Mouse (Mus musculus): Measurements from ENCODE around the gene Kctd2. TPM values are rescaled to one million over a fixed set of nuclear protein-coding genes. Genes with fewer than 3 reads are reported as not detected.

Kctd2 gene
- polyA plus RNA-seq, 1 experiment from 2014 or later: 18.3 TPM

DNA sequence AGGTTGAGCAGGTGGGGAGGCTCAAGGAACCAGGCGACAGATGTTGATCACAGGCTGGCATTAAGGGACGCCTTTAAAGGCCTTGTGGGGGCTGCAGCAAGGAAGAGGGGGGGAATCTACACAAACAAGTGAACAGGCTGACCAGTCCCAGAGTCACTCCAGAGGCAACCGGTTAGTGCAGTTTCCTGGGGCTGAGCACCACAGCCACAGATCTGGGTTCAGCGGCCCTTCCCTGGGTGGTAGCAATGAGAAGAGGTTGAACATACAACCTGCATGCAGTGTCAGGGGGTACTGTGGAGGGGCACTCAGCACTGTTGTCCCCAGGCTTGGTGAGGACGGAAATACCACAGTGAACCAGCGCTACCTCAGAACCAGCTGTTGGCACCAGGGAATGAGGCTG is 13.4 kb downstream of the Kctd2 start:
- 84% methylated on average over 6 of the region's 6 CpGs for WGBS
- Histone ChIP-seq H3K36me3 (peaks cover 48% of the 10 kb centered on the region), H3K27ac (no peak overlapping the region), H3K4me3 (no peak overlapping the region), H3K9me3 (replicated peaks) (no peaks in the 10 kb centered on the region), H3K4me1 (peaks cover 19% of the 10 kb centered on the region), H3K27me3 (ENCODE audit: low read depth, poor library complexity, severe bottlenecking) (no peaks in the 10 kb centered on the region)
- no peak for DNase-seq (ENCODE audit: low spot score)

DNA sequence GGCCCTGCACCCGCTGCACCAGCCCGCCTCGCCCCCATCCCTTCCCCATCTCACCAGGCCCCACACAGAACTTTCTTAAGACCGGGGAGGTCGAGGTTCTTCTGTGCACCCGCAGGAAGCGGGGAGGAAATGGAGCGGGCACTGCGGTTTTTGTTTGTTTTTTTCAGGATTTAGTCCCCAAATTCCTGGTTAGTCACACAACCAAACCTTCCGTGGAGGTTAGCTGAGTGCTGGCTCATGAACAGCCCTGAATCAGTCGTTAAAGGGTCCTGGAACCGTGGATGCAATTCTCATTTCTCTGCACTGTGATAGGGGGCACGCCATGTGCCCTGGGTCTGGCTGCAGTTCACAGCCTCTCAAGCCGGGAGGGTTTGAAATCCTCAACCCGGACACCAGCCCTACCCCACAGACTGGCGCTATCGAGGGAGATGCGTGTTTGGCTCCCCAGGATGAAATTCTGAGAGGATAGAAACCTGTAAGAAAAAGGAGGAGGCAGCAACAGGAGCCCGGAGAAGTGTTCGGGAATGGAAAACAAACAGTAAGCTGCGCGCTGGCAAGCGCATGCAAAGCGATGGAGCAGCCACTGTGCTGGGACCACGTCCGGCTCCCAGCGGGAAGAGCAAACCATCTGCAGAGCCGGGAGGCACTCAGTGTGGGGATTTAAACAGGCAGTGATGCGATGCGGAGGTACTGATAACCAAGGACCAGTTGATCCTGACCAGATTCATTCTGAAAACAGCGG is 15.8 kb downstream of the Kctd2 start:
- Histone ChIP-seq H3K36me3 (peaks cover 24% of the 10 kb centered on the region), H3K4me1 (peaks cover 19% of the 10 kb centered on the region), H3K27me3 (ENCODE audit: low read depth, poor library complexity, severe bottlenecking) (no peaks in the 10 kb centered on the region), H3K27ac (peak overlapping the region; percentile 86), H3K4me3 (peak overlapping the region; percentile 51), H3K9me3 (replicated peaks) (no peaks in the 10 kb centered on the region)
- DNase-seq (ENCODE audit: low spot score): peak; percentile 74
- 5% methylated on average over 31 of the region's 31 CpGs for WGBS

DNA sequence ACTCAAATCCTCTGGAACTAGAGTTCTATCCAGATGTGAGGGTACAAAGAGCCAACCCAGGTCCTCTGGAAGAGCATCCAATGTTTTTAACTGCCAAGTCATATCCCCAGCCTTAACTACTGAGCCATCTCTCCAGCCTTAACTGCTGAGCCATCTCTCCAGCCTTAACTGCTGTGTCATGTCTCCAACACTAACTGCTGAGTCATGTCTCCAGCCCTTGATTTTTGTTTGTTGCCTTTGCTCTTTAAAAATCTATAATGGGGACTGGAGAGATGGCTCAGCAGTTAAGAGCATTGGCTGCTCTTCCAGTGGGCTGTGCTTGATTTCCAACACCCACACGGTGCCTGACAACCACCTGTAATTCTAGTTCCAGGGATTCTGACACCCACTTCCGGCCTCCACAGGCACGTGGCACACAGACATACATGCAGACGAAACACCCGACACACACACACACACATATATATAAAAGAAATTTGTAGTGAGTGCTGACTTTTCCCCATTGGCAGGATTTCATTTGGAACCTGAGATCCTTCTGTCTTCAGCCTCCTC is 17.7 kb downstream of the Kctd2 start:
- peaks cover 23% of the 10 kb centered on the region for H3K4me1 ChIP-seq
- no peaks in the 10 kb centered on the region for H3K27me3 ChIP-seq (ENCODE audit: low read depth, poor library complexity, severe bottlenecking)
- WGBS: 84% methylated on average over 5 of the region's 5 CpGs
- no peak for DNase-seq (ENCODE audit: low spot score)
- H3K9me3 ChIP-seq (replicated peaks): no peaks in the 10 kb centered on the region
- H3K27ac ChIP-seq: no peak overlapping the region
- H3K4me3 ChIP-seq: no peak overlapping the region
- H3K36me3 ChIP-seq: peaks cover 5% of the 10 kb centered on the region

DNA sequence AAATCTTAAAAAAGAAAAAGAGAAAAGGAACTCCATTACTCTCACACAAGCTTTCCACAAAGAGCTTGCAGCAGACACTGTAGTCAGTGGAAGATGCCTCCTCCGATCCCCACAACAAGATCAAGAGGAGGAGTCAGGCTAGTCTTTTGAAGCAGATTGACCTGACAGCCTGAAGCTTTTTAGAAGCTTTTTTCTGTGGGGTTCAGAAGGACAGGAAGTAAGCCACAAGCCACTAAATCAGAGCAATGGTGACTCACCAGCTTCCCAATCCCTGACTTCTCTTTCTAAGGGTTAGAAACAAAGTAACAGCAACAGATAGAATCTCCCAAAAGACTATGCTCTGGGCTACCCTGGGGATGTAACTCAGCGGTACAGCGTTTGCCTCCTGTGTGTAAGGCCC is 19.4 kb downstream of the Kctd2 start:
- Histone ChIP-seq H3K4me3 (no peak overlapping the region), H3K9me3 (replicated peaks) (no peaks in the 10 kb centered on the region), H3K27me3 (ENCODE audit: low read depth, poor library complexity, severe bottlenecking) (no peaks in the 10 kb centered on the region), H3K4me1 (peaks cover 23% of the 10 kb centered on the region), H3K36me3 (no peaks in the 10 kb centered on the region), H3K27ac (no peak overlapping the region)
- no peak for DNase-seq (ENCODE audit: low spot score)
- 81% methylated on average over 3 of the region's 3 CpGs for WGBS

DNA sequence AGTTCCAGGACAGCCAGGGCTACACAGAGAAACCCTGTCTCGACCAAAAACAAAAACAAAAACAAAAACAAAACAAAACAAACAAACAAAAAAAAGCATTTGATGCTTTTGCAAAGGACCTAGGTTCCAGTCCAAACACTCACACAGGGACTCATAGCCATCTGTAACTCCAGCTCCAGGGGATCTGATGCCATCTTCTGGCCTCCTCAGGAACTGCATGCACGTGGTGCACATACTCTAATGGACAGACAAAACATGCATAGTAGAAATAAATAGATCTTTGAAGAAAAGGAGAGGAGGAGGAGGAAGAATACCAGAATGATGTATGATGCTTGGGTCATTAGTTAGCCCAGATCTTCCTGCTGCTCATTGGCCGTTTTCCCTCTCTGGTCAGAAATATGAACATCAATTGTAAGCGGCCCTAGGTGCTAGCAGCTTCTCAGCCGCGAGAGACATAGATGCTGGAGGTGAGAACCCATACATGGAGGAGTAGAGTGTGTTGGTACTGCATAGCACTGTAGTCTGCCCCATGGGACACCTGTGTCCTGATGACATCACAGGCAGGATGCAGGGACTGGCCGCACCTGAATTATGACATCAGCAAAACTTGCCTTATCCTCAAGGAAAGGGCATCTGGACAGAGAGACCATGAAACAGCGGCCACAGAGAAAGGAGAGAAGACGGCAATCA is 20.1 kb downstream of the Kctd2 start, which contains the start of gene Trim80:
TSS of gene Trim80 (plus strand) at position 640 of the 690 bp plus-strand sequence.
- H3K9me3 ChIP-seq (replicated peaks): no peaks in the 10 kb centered on the region
- WGBS: 93% methylated on average over 9 of the region's 9 CpGs
- no peaks in the 10 kb centered on the region for H3K36me3 ChIP-seq
- no peaks in the 10 kb centered on the region for H3K27me3 ChIP-seq (ENCODE audit: low read depth, poor library complexity, severe bottlenecking)
- H3K4me1 ChIP-seq: peaks cover 21% of the 10 kb centered on the region
- H3K27ac ChIP-seq: no peak within 1 kb of the TSS
- no peak within 1 kb of the TSS for H3K4me3 ChIP-seq
- DNase-seq (ENCODE audit: low spot score): no peak

DNA sequence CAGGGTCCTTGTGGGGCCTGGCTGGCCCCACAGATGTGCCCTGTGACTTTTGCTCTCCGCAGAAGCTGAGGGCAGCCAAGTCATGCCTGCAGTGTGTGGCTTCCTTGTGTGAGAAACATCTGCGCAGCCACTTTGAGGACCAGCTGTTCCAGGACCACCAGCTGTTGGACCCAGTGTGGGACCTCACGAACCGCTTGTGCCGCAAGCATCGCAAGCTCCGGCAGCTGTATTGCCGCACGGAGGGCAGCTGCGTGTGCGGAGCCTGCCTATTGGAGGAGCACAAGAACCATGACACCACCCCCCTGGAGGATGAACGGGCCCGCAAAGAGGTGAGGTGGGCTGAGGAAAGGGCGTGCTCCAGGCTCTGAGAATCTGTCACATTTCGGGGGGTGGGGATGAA is 21.5 kb downstream of the Kctd2 start:
- Histone ChIP-seq H3K27me3 (ENCODE audit: low read depth, poor library complexity, severe bottlenecking) (no peaks in the 10 kb centered on the region), H3K4me1 (peaks cover 9% of the 10 kb centered on the region), H3K9me3 (replicated peaks) (no peaks in the 10 kb centered on the region), H3K36me3 (no peaks in the 10 kb centered on the region), H3K4me3 (no peak overlapping the region), H3K27ac (no peak overlapping the region)
- no peak for DNase-seq (ENCODE audit: low spot score)
- 50% methylated on average over 15 of the region's 15 CpGs for WGBS

DNA sequence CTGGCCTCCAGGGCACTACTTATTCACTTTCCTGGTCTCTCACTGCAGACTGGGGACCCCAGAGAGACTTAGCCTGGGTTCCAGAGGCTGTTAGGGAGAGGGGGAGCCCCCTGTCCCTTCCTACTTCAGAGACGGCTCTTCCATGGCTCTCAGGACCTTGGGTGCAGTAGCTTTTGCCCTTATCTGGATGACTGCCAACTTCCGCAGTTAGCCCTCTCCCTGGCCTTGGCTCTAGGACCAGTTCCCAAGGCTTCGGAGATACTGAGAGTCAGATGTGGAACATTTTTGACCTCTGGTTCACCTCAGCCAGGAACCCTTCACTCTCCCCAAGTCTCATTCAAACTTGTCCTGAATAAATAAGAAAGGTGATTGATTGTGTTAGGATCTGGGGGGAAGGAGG is 27.0 kb downstream of the Kctd2 start:
- 84% methylated on average over 3 of the region's 3 CpGs for WGBS
- H3K4me3 ChIP-seq: no peak overlapping the region
- peak overlapping the region; percentile 50; the same call in 1 of the 2 replicates for H3K27ac ChIP-seq

DNA sequence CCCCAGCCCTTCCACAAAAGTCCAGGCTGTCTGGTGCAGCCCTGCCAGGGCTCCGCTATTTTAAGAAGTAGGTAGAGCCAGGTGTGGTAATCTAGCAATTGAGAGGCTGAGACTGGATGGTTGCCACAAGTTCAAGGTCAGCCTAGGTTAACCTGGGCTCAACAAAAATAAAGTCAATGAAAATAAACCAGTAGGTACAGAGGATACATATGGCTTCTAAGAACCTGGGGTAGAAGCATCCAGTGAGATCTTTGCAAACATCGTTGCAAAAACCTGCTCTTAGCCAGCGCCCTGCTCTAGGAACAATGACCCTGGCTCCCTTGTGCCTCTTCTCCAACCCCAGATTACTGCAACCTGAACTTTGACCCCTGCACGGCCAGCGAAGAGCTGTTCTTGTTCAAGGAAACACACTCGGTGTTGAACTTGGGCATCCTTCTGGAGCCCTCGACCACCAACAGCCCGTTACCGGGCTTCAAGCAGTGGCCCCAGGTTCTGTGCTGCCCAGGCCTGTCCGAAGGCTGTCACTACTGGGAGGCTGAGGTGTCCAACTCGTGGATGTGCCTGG is 27.5 kb downstream of the Kctd2 start:
- Histone ChIP-seq H3K27ac (no peak overlapping the region), H3K36me3 (no peaks in the 10 kb centered on the region), H3K27me3 (ENCODE audit: low read depth, poor library complexity, severe bottlenecking) (no peaks in the 10 kb centered on the region), H3K4me1 (peaks cover 29% of the 10 kb centered on the region), H3K9me3 (replicated peaks) (no peaks in the 10 kb centered on the region), H3K4me3 (no peak overlapping the region)
- 85% methylated on average over 11 of the region's 11 CpGs for WGBS
- DNase-seq (ENCODE audit: low spot score): no peak

More for the DNA sequence above, 27.0 kb downstream of the Kctd2 start:
- Histone ChIP-seq H3K9me3 (replicated peaks) (no peaks in the 10 kb centered on the region), H3K27me3 (ENCODE audit: low read depth, poor library complexity, severe bottlenecking) (no peaks in the 10 kb centered on the region), H3K4me1 (peaks cover 29% of the 10 kb centered on the region), H3K36me3 (no peaks in the 10 kb centered on the region)
- DNase-seq (ENCODE audit: low spot score): no peak

DNA sequence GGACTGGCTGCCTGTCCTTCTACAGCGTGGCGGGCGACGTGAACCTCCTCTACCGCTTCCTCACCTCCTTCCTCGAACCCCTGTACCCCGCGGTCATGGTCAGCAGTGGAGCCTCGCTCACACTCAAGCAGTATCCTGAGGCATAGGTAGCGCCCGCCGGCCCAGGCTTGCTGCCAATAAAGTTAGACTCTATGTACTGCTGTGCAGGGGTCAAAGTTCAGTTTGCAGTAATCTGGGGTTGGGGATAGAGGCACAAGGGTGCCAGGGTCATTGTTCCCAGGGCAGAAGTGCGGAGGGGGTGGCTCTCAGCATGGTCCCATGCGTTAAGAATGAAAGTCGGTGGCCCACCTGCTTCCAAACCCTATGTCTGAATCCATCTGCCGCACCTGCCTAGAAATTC is 28.1 kb downstream of the Kctd2 start:
- H3K4me1 ChIP-seq: peaks cover 29% of the 10 kb centered on the region
- H3K36me3 ChIP-seq: no peaks in the 10 kb centered on the region
- H3K27me3 ChIP-seq (ENCODE audit: low read depth, poor library complexity, severe bottlenecking): no peaks in the 10 kb centered on the region
- DNase-seq (ENCODE audit: low spot score): no peak
- WGBS: 82% methylated on average over 16 of the region's 16 CpGs
- no peak overlapping the region for H3K4me3 ChIP-seq
- no peak overlapping the region for H3K27ac ChIP-seq
- H3K9me3 ChIP-seq (replicated peaks): no peaks in the 10 kb centered on the region

DNA sequence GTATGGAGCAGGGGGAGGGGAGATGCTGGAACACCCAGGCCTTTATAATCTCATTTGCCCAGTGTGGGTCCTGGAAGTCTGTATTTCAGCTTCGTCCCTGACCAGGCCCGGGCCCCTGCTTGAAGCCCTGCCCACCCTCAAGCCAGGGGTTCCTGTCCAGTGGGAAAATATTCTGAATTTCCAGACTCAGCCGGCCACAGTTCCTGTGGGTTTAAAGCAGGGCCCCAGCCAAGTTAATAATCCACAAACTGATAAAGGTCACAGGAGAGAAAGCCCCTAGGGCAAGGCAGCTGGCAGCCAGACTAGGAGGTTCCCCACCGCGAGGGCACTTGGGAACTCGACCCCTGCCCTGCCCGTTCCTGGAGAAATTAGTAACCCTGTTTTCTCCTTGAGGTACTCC is 29.1 kb downstream of the Kctd2 start:
- no peaks in the 10 kb centered on the region for H3K27me3 ChIP-seq (ENCODE audit: low read depth, poor library complexity, severe bottlenecking)
- H3K9me3 ChIP-seq (replicated peaks): no peaks in the 10 kb centered on the region
- no peak for DNase-seq (ENCODE audit: low spot score)
- 0 out of 2 replicates have a peak overlapping the region, but pooled peaks have one; percentile 16 for H3K27ac ChIP-seq
- H3K4me3 ChIP-seq: no peak overlapping the region
- H3K36me3 ChIP-seq: no peaks in the 10 kb centered on the region
- peaks cover 29% of the 10 kb centered on the region for H3K4me1 ChIP-seq
- WGBS: 50% methylated on average over 7 of the region's 7 CpGs

DNA sequence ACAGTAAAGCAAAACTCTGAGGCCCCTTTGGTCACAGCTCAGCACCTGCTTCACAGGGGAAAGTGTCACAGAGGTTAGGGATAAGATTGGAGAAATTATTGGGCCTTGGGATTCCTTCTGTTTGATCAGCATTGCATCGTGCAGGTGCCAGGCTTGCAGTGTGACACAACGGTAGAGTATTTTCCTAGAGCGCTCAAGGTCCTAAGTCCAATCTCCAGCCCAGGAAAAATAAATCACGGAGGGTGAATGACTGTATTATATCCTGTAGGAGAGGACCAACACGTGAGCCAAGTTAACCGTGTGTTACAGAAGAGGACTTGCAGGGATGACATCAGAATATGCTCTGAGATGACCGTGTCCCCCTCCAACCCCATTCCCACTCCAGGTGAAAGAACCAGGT is 30.2 kb downstream of the Kctd2 start:
- Histone ChIP-seq H3K4me1 (peaks cover 29% of the 10 kb centered on the region), H3K27me3 (ENCODE audit: low read depth, poor library complexity, severe bottlenecking) (no peaks in the 10 kb centered on the region), H3K4me3 (no peak overlapping the region), H3K27ac (no peak overlapping the region), H3K36me3 (no peaks in the 10 kb centered on the region), H3K9me3 (replicated peaks) (no peaks in the 10 kb centered on the region)
- DNase-seq (ENCODE audit: low spot score): no peak
- 92% methylated on average over 7 of the region's 7 CpGs for WGBS

DNA sequence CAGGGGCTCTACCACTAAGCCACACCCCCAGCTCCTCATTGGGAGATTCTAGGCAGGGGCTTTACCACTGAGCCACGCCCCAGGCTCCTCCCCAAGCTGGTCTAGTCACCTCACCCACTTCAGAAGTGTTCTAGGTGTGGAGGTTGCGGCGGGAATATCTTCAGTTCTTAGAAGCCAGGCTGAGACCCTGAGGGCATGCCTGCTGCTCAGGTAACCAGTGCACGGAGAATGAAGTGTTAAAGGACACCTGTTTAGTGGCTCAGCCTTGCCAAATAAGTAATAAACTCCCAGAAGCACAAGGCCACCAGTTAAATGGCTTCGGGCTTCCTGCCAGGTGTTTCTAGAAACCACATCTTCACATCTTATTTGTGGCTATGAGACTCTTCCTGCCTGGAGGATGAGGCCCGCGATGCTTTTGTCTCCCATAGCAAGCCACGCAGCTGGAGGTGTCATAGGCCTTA is 31.9 kb downstream of the Kctd2 start:
- Histone ChIP-seq H3K36me3 (no peaks in the 10 kb centered on the region), H3K27ac (no peak overlapping the region), H3K4me1 (peaks cover 24% of the 10 kb centered on the region), H3K27me3 (ENCODE audit: low read depth, poor library complexity, severe bottlenecking) (no peaks in the 10 kb centered on the region), H3K9me3 (replicated peaks) (no peaks in the 10 kb centered on the region), H3K4me3 (no peak overlapping the region)
- DNase-seq (ENCODE audit: low spot score): no peak
- WGBS: 83% methylated on average over 8 of the region's 8 CpGs
